Mouse (Mus musculus): ENCODE results near the gene Gps1. TPM values are rescaled to one million over a fixed set of nuclear protein-coding genes. Genes with fewer than 3 reads are reported as not detected.

Gps1 gene
- total and polyA plus RNA-seq, 3 experiments, result 158 to 184 (median 174) TPM

- Histone ChIP-seq H3K9me3 (replicated peaks; ENCODE audit: low read length) (no peaks in the 10 kb centered on the region), H3K27ac (ENCODE audit: insufficient read depth, low read depth) (peak within 1 kb of the TSS; percentile 67), H3K4me1 (ENCODE audit: control insufficient read depth in 1 of 2, insufficient read depth in 2 of 2) (peaks cover 26 to 50% of the 10 kb centered on the region in 2 experiments), H3K4me3 (replicated peaks in 1 of 3; ENCODE audit: low read depth in 2 of 3, low read length in 2 of 3, poor library complexity in 1 of 3) (peak within 1 kb of the TSS; percentile 75 to 97 (median 89)), H3K27me3 (replicated peaks) (no peaks in the 10 kb centered on the region), H3K4me2 (ENCODE audit: insufficient read depth, low read depth, poor library complexity, severe bottlenecking) (peak within 1 kb of the TSS; percentile 83), H3K9ac (ENCODE audit: insufficient read depth, low read depth) (peak within 1 kb of the TSS; percentile 80), H3K79me2 (replicated peaks; ENCODE audit: control insufficient read depth, extremely low read depth, insufficient read depth, poor library complexity, severe bottlenecking) (peaks cover 33% of the 10 kb centered on the region), H3K36me3 (replicated peaks in 1 of 2; ENCODE audit: control insufficient read depth in 1 of 2, insufficient read depth in 1 of 2, low read length in 1 of 2) (peaks cover 25 to 39% of the 10 kb centered on the region in 2 experiments)
- peak; percentile 95 for DNase-seq (ENCODE audit: extremely low read depth)
- dilution Hi-C loops (cut with MboI; ENCODE audit: extremely low pct_ligation_motif_present, extremely low pct_unique_long_range_greater_than_20kb, low sequenced_read_pairs) (no loop called here), in situ Hi-C loops (cut with MboI; ENCODE audit: low pct_ligation_motif_present, low pct_unique_long_range_greater_than_20kb, low sequenced_read_pairs) (loop anchor here (5.0 kb wide), 1 partner anchor 63 kb away; no protein-coding TSS in a partner anchor)
- TF ChIP-seq MAZ (IDR thresholded peaks at IDR 0.05; ENCODE audit: low read depth, low read length) (no peak; the same call in 1 of the 2 replicates), MAFK (IDR thresholded peaks at IDR 0.05; ENCODE audit: insufficient replicate concordance, low read length) (no peak), ZKSCAN1 (IDR thresholded peaks at IDR 0.05; ENCODE audit: borderline replicate concordance, low read depth, low read length) (no peak), JUN (IDR thresholded peaks at IDR 0.05; ENCODE audit: insufficient read depth, low read depth, low read length) (no peak), POLR2AphosphoS2 (IDR thresholded peaks at IDR 0.05; ENCODE audit: low read depth, low read length) (peak; percentile 99), CTCF (conservative IDR thresholded peaks at IDR 0.05 in 1 of 2, IDR thresholded peaks at IDR 0.05 in 1 of 2; ENCODE audit: low read depth in 2 of 2, low read length in 2 of 2) (peak in 1 of 2 experiments; percentile 67; a peak in 2 of 4 replicates), ZMIZ1 (IDR thresholded peaks at IDR 0.05; ENCODE audit: low read depth, low read length) (peak; percentile 99), KAT2A (IDR thresholded peaks at IDR 0.05; ENCODE audit: insufficient replicate concordance, low read length) (0 out of 2 replicates have a peak, but pooled peaks have one; percentile 63), SMC3 (IDR thresholded peaks at IDR 0.05; ENCODE audit: low read depth, low read length) (no peak; the same call in 1 of the 2 replicates), ZC3H11A (IDR thresholded peaks at IDR 0.05; ENCODE audit: low read depth, low read length) (no peak), USF2 (conservative IDR thresholded peaks at IDR 0.05; ENCODE audit: low read depth, low read length) (no peak), SIN3A (IDR thresholded peaks at IDR 0.05; ENCODE audit: low read length) (peak; percentile 93), CHD1 (IDR thresholded peaks at IDR 0.05; ENCODE audit: low read depth, low read length) (peak; percentile 82; the same call in 1 of the 2 replicates), USF1 (IDR thresholded peaks at IDR 0.05; ENCODE audit: low read depth, low read length) (no peak), HCFC1 (IDR thresholded peaks at IDR 0.05; ENCODE audit: low read depth, low read length) (peak; percentile 7), PAX5 (IDR thresholded peaks at IDR 0.05; ENCODE audit: low read length) (no peak), IRF4 (IDR thresholded peaks at IDR 0.05; ENCODE audit: low read depth, low read length) (peak; percentile 46; the same call in 1 of the 2 replicates), MEF2A (IDR thresholded peaks at IDR 0.05; ENCODE audit: borderline replicate concordance, low read depth, low read length) (peak; percentile 68; the same call in 1 of the 2 replicates), NRF1 (IDR thresholded peaks at IDR 0.05; ENCODE audit: low read depth, low read length) (peak; percentile 89), NELFE (IDR thresholded peaks at IDR 0.05; ENCODE audit: low read depth, low read length) (peak; percentile 100), CHD2 (IDR thresholded peaks at IDR 0.05; ENCODE audit: low read length) (no peak; the same call in 1 of the 2 replicates), MAX (IDR thresholded peaks at IDR 0.05; ENCODE audit: low read length) (peak; percentile 73), EP300 (IDR thresholded peaks at IDR 0.05; ENCODE audit: low read length) (no peak; the same call in 1 of the 2 replicates), TCF12 (IDR thresholded peaks at IDR 0.05; ENCODE audit: low read depth, low read length) (peak; percentile 98), ETS1 (conservative IDR thresholded peaks at IDR 0.05; ENCODE audit: low read depth, low read length) (no peak), JUND (conservative IDR thresholded peaks at IDR 0.05; ENCODE audit: low read depth, low read length) (no peak), RAD21 (IDR thresholded peaks at IDR 0.05; ENCODE audit: low read depth, low read length) (peak; percentile 0), ZNF384 (IDR thresholded peaks at IDR 0.05; ENCODE audit: low read depth, low read length) (no peak), UBTF (IDR thresholded peaks at IDR 0.05; ENCODE audit: low read depth, low read length) (peak; percentile 98), POLR2A (IDR thresholded peaks at IDR 0.05; ENCODE audit: low read depth, low read length) (peak; percentile 99), ELF1 (IDR thresholded peaks at IDR 0.05; ENCODE audit: low read depth, low read length) (peak; percentile 52), BHLHE40 (IDR thresholded peaks at IDR 0.05; ENCODE audit: low read depth, low read length) (no peak; the same call in 1 of the 2 replicates), TBP (conservative IDR thresholded peaks at IDR 0.05; ENCODE audit: low read depth, low read length) (peak; percentile 96), GABPA (IDR thresholded peaks at IDR 0.05; ENCODE audit: insufficient replicate concordance, low read depth, low read length) (no peak), E2F4 (IDR thresholded peaks at IDR 0.05; ENCODE audit: insufficient replicate concordance, low read depth, low read length) (0 out of 2 replicates have a peak, but pooled peaks have one; percentile 39), MYC (IDR thresholded peaks at IDR 0.05; ENCODE audit: low read depth, low read length) (0 out of 2 replicates have a peak, but pooled peaks have one; percentile 76), RCOR1 (conservative IDR thresholded peaks at IDR 0.05; ENCODE audit: low read depth, low read length) (0 out of 2 replicates have a peak, but pooled peaks have one; percentile 74)
Observed at GRCm38 (mm10) chr11:120823956-120824786, 40.1 kb downstream of the Gps1 start, which contains the start of gene Fasn. Fasn (minus strand) TSS chr11:120824547.

All from CH12.LX (cell line).